Mouse (Mus musculus): ENCODE data around the gene Arhgef18. TPM values are rescaled to one million over a fixed set of nuclear protein-coding genes. Genes with fewer than 3 reads are reported as not detected.

Gene Arhgef18
- polyA plus RNA-seq, 1 experiment: 34.7 TPM

DNA sequence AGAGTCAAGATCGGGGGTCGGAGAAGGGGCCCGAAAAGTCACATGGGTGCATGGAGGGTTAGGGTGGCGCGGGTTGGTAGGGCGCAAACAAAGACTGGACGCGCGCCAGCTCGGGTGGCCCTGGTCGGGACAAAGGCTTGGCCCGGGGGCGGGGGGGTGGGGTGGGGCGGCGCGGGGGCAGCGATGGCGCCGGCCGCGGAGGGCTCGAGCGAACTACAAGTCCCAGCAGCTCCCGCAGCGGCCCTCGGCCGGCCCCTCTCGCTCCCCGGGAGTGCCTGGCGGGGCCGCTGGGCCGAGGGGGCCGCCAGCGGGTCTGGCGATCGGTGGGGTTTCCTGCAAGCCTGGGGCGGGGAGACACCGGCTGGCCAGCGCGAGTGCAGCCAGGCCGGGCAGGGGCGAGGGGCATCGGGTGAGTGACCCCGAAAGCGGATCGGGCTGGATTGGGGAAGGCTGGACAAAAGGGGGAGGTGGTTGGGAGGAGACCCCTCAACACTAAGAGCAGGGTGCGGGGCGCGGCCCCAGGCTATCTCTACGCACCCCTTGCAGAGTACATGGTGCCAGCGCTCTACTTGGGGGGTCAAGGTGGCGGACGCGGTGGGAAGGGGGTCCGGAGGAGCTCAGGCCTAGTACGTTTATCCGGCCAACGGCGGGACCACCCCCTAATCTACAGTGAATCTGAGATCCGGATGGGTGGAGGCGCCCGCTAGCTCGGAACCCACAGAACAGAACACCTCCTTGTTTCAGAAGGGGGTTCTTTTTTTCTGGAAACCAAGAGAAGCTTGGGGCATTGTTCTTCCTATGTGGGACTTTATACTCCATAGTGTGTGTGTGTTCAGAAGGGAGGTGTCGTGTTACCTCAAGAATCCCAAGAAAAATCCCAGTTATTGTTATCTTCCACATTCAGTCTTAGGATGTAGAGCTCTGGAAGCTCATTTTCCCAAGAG, 100.4 kb downstream of the Arhgef18 start, which contains the start of gene Zfp358:
Gene Zfp358, plus strand, starts transcription at position 238 of the 944 bp plus-strand sequence.
- TF ChIP-seq POLR2A (IDR thresholded peaks at IDR 0.05; ENCODE audit: borderline replicate concordance, control insufficient read depth, low read depth, low read length): peak; percentile 20; the same call in 1 of the 2 replicates
- TF ChIP-seq CTCF (IDR thresholded peaks at IDR 0.05; ENCODE audit: control insufficient read depth, insufficient read depth, low read length): no peak
- Histone ChIP-seq H3K4me1 (ENCODE audit: control insufficient read depth, insufficient read depth, low read length) (no peaks in the 10 kb centered on the region; the same call in 1 of the 2 replicates), H3K27ac (ENCODE audit: control insufficient read depth, insufficient read depth, low read depth, low read length, poor library complexity) (no peak within 1 kb of the TSS; the same call in 1 of the 2 replicates), H3K4me3 (replicated peaks; ENCODE audit: control insufficient read depth, low read depth, low read length) (peak within 1 kb of the TSS; percentile 91)
- WGBS: 1% methylated on average over 64 of the region's 64 CpGs

GRCm38 (mm10) chr8:3493845-3494208, 101.0 kb downstream of the Arhgef18 start:
- TF ChIP-seq POLR2A (IDR thresholded peaks at IDR 0.05; ENCODE audit: borderline replicate concordance, control insufficient read depth, low read depth, low read length): no peak
- no peak for TF ChIP-seq CTCF (IDR thresholded peaks at IDR 0.05; ENCODE audit: control insufficient read depth, insufficient read depth, low read length)
- Histone ChIP-seq H3K4me1 (ENCODE audit: control insufficient read depth, insufficient read depth, low read length) (peaks cover 1% of the 10 kb centered on the region; the same call in 1 of the 2 replicates), H3K4me3 (replicated peaks; ENCODE audit: control insufficient read depth, low read depth, low read length) (no peak overlapping the region), H3K27ac (ENCODE audit: control insufficient read depth, insufficient read depth, low read depth, low read length, poor library complexity) (no peak overlapping the region)
- WGBS: 23% methylated on average over 6 of the region's 6 CpGs

GRCm38 (mm10) chr8:3495578-3496427, 103.0 kb downstream of the Arhgef18 start:
- peaks cover 1% of the 10 kb centered on the region; the same call in 1 of the 2 replicates for H3K4me1 ChIP-seq (ENCODE audit: control insufficient read depth, insufficient read depth, low read length)
- TF ChIP-seq POLR2A (IDR thresholded peaks at IDR 0.05; ENCODE audit: borderline replicate concordance, control insufficient read depth, low read depth, low read length) (peak; percentile 26; the same call in 1 of the 2 replicates), CTCF (IDR thresholded peaks at IDR 0.05; ENCODE audit: control insufficient read depth, insufficient read depth, low read length) (no peak)
- no peak overlapping the region for H3K27ac ChIP-seq (ENCODE audit: control insufficient read depth, insufficient read depth, low read depth, low read length, poor library complexity)
- WGBS: 94% methylated on average over 44 of the region's 44 CpGs
- no peak overlapping the region for H3K4me3 ChIP-seq (replicated peaks; ENCODE audit: control insufficient read depth, low read depth, low read length)

GRCm38 (mm10) chr8:3496428-3496748, 103.6 kb downstream of the Arhgef18 start:
- H3K4me1 ChIP-seq (ENCODE audit: control insufficient read depth, insufficient read depth, low read length): peaks cover 3% of the 10 kb centered on the region; the same call in 1 of the 2 replicates
- no peak overlapping the region for H3K27ac ChIP-seq (ENCODE audit: control insufficient read depth, insufficient read depth, low read depth, low read length, poor library complexity)
- no peak overlapping the region for H3K4me3 ChIP-seq (replicated peaks; ENCODE audit: control insufficient read depth, low read depth, low read length)
- no peak for TF ChIP-seq POLR2A (IDR thresholded peaks at IDR 0.05; ENCODE audit: borderline replicate concordance, control insufficient read depth, low read depth, low read length)
- TF ChIP-seq CTCF (IDR thresholded peaks at IDR 0.05; ENCODE audit: control insufficient read depth, insufficient read depth, low read length): no peak
- 89% methylated on average over 15 of the region's 15 CpGs for WGBS

- Histone ChIP-seq H3K27ac (ENCODE audit: control insufficient read depth, insufficient read depth, low read depth, low read length, poor library complexity) (no peak overlapping the region), H3K4me3 (replicated peaks; ENCODE audit: control insufficient read depth, low read depth, low read length) (no peak overlapping the region), H3K4me1 (ENCODE audit: control insufficient read depth, insufficient read depth, low read length) (peaks cover 3% of the 10 kb centered on the region; the same call in 1 of the 2 replicates)
- TF ChIP-seq POLR2A (IDR thresholded peaks at IDR 0.05; ENCODE audit: borderline replicate concordance, control insufficient read depth, low read depth, low read length) (no peak), CTCF (IDR thresholded peaks at IDR 0.05; ENCODE audit: control insufficient read depth, insufficient read depth, low read length) (no peak)
- WGBS: 77% methylated on average over 3 of the region's 3 CpGs
Observed at GRCm38 (mm10) chr8:3498583-3498982, 105.8 kb downstream of the Arhgef18 start.

DNA sequence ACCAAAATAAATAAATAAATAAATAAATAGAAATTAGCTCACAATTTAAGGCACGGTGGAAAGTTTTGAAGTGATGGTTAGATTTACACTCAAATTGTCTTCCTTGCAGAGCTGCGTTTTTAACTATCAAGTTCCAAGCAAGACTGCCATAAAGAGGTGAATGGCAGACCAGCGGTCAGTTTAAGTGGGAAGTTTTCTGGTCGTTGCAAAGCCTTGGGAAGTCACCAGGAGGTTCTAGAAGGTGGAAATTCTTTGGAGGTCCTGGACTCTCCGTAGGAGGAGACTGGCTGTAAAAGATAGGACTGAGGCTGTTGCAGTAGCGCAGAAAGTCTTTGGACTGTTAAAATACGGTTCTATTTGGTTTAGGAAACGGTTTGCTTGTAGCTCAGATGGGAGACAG, 106.9 kb downstream of the Arhgef18 start:
- TF ChIP-seq POLR2A (IDR thresholded peaks at IDR 0.05; ENCODE audit: borderline replicate concordance, control insufficient read depth, low read depth, low read length): no peak
- TF ChIP-seq CTCF (IDR thresholded peaks at IDR 0.05; ENCODE audit: control insufficient read depth, insufficient read depth, low read length): no peak
- 3% methylated on average over 8 of the region's 8 CpGs for WGBS
- Histone ChIP-seq H3K4me3 (replicated peaks; ENCODE audit: control insufficient read depth, low read depth, low read length) (peak overlapping the region; percentile 70), H3K27ac (ENCODE audit: control insufficient read depth, insufficient read depth, low read depth, low read length, poor library complexity) (peak overlapping the region; percentile 44), H3K4me1 (ENCODE audit: control insufficient read depth, insufficient read depth, low read length) (peaks cover 3% of the 10 kb centered on the region; the same call in 1 of the 2 replicates)

DNA sequence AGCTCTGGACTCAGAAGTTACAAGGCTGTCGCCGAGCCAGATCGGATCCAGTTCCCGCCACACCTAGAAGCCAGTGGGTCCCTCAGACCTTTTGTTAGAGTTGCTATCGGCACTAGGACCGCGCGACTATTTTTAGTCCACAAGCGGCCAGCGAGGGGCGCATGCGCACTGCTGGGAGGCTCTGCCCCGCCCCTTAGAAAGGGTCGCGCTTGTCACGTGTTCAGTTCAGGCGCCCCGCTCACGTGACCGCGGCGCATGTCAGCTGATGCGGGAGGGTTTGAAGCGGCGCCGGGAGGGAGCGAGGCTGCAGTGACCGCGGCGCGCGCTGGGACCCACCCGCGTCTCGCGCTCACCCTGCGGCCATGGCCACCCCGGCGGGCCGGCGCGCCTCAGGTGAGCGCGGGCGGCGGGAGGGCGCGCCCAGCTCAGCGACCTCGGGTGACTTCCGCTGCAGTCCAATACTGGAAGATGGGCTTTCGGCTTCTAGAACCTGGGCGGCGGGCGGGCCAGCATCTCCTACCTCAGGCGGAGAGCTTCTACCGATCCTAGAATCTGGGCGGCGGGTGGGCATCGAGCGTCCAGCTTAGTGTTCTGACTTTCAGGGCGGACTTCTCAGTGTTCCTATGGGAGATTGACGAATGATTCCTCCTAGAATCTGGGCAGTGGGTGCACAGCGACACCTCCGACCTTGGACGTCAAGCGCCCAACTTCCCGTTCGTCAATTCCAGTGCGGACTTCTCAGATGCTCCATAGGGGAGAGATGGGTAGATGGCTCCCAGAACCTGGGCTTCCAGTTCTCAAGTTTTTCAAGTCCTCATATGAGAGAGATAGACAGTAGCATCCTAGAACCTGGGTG, 107.7 kb downstream of the Arhgef18 start, which contains the start of gene Mcoln1:
Gene Mcoln1, plus strand, starts transcription at position 223 of the 856 bp plus-strand sequence.
- H3K4me3 ChIP-seq (replicated peaks; ENCODE audit: control insufficient read depth, low read depth, low read length): peak within 1 kb of the TSS; percentile 70
- WGBS: under 1% methylated on average over 70 of the region's 70 CpGs
- H3K27ac ChIP-seq (ENCODE audit: control insufficient read depth, insufficient read depth, low read depth, low read length, poor library complexity): peak within 1 kb of the TSS; percentile 44
- TF ChIP-seq CTCF (IDR thresholded peaks at IDR 0.05; ENCODE audit: control insufficient read depth, insufficient read depth, low read length) (0 out of 2 replicates have a peak, but pooled peaks have one; percentile 0), POLR2A (IDR thresholded peaks at IDR 0.05; ENCODE audit: borderline replicate concordance, control insufficient read depth, low read depth, low read length) (peak; percentile 86; the same call in 1 of the 2 replicates)
- H3K4me1 ChIP-seq (ENCODE audit: control insufficient read depth, insufficient read depth, low read length): peaks cover 3% of the 10 kb centered on the region; the same call in 1 of the 2 replicates
